Mouse (Mus musculus) kidney, adult 18-20 months (tissue): Measurements from ENCODE around the gene Rogdi.

ENCODE experiments used
- DNase-seq: peaks from one replicate; pipeline ENCODE4 v3.0.0; 2021

The Rogdi gene

GRCm38 (mm10) chr16:4984717-4985116 is 28.6 kb downstream of the Rogdi start:
- DNase-seq, result no peak

GRCm38 (mm10) chr16:4979755-4980380 is 33.5 kb downstream of the Rogdi start:
- peak; percentile 59 for DNase-seq

GRCm38 (mm10) chr16:4978275-4979051 is 34.9 kb downstream of the Rogdi start:
- peak; percentile 16 for DNase-seq

- no peak for DNase-seq
Observed at GRCm38 (mm10) chr16:4976180-4976579, 37.2 kb downstream of the Rogdi start.

GRCm38 (mm10) chr16:4974521-4974920 is 38.8 kb downstream of the Rogdi start:
- no peak for DNase-seq

- no peak for DNase-seq
Observed at GRCm38 (mm10) chr16:4971626-4972025, 41.7 kb downstream of the Rogdi start.

- DNase-seq, result no peak
Observed at GRCm38 (mm10) chr16:4969055-4969843, 44.1 kb downstream of the Rogdi start.

- DNase-seq, result no peak
Observed at GRCm38 (mm10) chr16:4968426-4968825, 44.9 kb downstream of the Rogdi start.

GRCm38 (mm10) chr16:4965392-4966129 is 47.8 kb downstream of the Rogdi start:
- DNase-seq, result no peak

GRCm38 (mm10) chr16:4964731-4965391 is 48.5 kb downstream of the Rogdi start:
- no peak for DNase-seq

GRCm38 (mm10) chr16:4963797-4964709 is 49.3 kb downstream of the Rogdi start, which contains the start of gene Anks3:
Anks3 (minus strand) TSS chr16:4964205.
- peak; percentile 97 for DNase-seq

GRCm38 (mm10) chr16:4963346-4963745 is 50.0 kb downstream of the Rogdi start:
- DNase-seq, result no peak

GRCm38 (mm10) chr16:4960260-4960659 is 53.1 kb downstream of the Rogdi start:
- DNase-seq, result no peak
